Comparison of ENCODE assay signal across 21 mouse cellular contexts in genomic region chr12:64541111-64541510, GRCm38 (mm10).
"Had no signal": no experiment of that assay in that cellular context is flagged by ENCODE, and none has a peak within 500 bp of the region (broad histone marks: within the 10 kb centered on the region; RNA-seq: fewer than 3 reads in every experiment).

No protein-coding gene starts in this region.

- ATAC-seq: intestine, embryonic 16.5 days; liver, embryonic 12.5 days; midbrain, embryonic 15.5 days had no signal

- H3K27ac ChIP-seq: limb, embryonic 10.5 days; limb, embryonic 13.5 days; liver, embryonic 12.5 days; liver, embryonic 15.5 days; lung, embryonic 15.5 days; midbrain, embryonic 10.5 days; midbrain, embryonic 15.5 days; stomach, postnatal 0 days had no signal

- H3K4me3 ChIP-seq: limb, embryonic 10.5 days; limb, embryonic 13.5 days; liver, embryonic 12.5 days; liver, embryonic 15.5 days; lung, embryonic 15.5 days; megakaryocyte, embryonic 14.5 days; midbrain, embryonic 10.5 days; midbrain, embryonic 15.5 days had no signal

- DNase-seq: kidney, adult 18-20 months; kidney, adult 9 months; kidney, postnatal 25 days; liver; lung, adult 18-20 months; lung, postnatal 10 days; lung, postnatal 36 days; right cerebral cortex, adult 18-20 months; right cerebral cortex, postnatal 14 days; right cerebral cortex, postnatal 4 days; thymus, postnatal 25 days had no signal
